Mouse (Mus musculus) adrenal gland, postnatal 4 days (tissue): ENCODE measurements at regions not wholly inside any gene's neighbourhood (a gene's known extent, or its start where the extent isn't known, plus 50 kb on each side); places are given as distances from the start of the nearest gene placed in this dataset.

Experiments
- DNase-seq, 2 experiments: peaks; one replicate each; pipeline ENCODE4 v3.0.0; 2021 to 2022; ENCODE audit warnings: low spot score in 2 of 2, mixed read lengths in 2 of 2

DNA sequence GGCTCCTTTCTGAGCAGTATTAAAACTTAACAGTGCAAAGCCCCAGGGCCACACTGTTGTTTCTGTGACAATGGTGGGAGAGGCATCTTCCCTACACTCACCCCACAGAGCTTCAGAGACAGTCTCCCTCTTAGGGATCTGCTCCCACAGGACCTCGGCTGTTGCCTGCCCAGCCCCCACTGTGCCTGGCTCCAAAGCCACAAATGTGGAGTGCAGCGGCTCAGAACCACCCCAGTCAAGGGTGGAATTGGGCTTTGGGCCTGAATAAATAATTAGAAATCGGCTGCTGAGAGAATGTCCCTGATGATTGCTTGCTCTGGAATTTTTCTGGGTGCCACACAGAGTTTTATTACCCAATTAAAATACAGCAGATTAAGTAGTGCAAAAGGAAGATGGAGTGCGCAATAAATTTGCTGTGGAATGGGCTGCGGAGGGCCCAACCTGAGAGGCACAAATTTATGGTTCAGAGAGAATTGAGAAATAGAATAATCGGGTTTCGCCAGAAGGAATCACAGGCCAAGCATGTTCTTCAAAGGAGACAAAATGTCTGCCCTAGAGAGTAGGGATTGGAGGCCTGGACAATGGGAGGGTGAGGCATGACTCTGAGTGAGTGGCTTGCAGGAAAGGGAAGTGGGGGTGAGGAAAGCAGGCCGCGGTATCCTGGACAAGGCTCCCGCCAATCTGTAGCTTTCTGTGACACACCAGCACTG lies 56.4 kb downstream of the Cd24a start:
- no peak for DNase-seq

DNA sequence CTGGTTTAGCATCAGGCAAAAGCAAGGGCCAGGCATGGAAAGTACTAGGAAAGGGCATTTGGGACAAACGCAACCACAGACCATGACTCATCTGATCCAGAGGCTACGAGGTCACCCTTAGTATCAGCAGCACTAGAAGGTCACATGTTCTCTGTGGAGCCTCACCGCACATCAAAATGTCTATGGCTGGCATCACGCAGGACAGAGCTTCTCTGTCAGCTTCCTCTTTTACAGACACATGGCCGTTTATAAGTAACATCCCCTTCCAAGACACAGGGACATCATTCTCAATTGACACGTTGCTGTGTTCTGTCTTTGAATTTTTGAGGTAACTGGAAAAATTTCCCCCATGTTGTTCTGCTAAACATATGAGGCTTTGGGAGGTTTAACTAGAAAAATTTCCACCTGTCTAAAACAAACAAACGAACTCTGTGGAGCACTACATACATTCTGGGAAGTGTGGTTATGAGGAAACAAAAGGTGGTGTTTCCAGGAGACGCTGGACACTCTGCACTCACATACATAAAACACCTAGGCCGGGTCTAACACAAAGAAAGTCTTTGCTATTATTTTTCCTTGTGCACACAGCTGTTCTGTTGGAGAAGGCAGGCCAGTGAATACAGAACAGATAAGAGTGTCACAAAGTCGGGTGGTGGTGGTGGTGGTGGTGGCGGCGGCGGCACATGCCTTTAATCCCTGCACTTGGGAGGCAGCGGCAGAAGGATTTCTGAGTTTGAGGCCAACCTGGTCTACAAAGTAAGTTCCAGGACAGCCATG lies 63.3 kb downstream of the Cd24a start:
- no peak for DNase-seq

DNA sequence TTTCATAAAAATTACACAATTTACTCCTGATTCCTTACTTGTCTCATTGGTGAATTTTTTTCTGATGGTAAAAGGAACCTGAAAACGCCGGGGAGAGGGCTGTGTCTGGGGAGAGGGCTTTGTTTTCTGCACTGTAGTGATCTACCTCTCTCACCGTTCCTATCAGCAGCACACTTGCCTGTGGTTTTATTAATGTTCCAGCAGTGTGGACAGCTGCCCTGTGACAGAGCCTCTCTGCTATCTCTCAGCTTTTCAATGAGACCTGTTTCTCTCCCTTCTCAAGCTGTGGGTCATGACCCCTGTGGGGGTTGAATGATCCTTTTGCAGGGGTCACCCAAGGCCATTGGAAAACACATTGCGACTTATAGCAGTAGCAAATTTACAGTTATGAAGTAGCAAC lies 68.2 kb downstream of the Cd24a start:
- DNase-seq = no peak

DNA sequence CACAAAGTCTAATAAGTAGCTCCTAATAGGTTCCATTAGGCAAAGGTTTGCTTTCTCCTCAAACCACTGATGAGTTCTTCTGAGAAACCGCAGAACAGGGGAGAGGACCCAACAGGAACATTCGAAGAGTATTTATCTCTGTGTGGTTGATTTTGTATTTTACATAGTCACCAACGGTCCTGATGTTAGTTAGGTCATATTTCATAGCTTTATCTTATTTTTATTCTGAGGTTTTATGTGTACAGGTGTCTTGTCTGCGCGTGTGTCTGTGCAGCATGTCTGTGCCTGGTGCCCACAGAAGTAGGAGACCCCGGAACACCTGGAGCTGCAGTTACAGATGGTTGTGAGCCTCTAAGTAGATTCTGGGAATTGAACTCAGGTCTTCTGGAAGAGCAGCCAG lies 68.9 kb downstream of the Cd24a start:
- no peak for DNase-seq

DNA sequence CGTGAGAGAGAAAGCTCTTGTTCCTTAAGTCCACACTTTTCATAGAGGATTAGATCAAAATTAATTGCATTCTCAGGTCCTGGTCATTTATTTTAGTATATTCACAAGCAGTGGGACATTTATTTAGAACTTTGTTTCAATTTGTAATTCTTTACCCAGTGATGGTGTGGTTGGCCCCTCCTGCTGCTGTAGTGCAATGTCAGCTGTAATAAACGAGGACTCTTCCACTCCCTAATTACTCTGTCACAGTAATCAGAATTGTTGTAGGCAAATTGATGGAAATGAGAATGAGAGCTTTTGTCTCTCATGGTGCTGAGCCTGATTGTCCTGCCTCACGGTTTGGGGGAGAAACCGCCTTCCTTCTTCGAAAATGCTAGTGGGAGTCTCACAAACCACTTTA lies 70.1 kb downstream of the Cd24a start:
- DNase-seq = no peak

DNA sequence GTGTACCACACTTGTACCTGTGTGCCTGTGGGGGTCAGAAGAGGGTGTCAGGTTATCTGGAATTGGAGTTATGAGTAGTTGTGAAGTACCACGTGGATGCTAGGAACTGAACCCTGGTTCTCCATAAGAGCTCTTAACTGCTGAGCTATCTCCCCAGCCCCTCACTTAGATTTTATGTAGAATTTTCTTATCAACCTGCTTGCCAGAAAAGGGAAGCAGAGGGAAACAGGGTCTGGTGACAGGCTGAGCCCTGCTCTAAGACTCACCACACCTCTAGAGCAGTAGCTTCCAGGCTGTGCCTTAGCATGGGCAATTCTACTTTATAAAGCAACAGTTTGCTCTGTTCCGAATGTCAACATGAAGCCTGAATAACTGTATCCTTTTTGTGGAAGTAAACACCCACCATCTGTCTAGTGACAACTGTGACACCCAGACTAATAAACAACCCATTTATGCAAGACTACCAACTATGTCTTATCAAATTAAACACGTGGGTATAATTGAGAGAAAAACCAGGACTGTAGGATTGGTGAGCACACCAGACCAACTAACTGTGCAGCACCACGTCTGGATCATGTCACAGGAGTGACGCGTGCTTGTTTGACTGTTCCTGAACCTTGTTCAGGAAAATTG lies 70.8 kb downstream of the Cd24a start:
- DNase-seq = no peak

DNA sequence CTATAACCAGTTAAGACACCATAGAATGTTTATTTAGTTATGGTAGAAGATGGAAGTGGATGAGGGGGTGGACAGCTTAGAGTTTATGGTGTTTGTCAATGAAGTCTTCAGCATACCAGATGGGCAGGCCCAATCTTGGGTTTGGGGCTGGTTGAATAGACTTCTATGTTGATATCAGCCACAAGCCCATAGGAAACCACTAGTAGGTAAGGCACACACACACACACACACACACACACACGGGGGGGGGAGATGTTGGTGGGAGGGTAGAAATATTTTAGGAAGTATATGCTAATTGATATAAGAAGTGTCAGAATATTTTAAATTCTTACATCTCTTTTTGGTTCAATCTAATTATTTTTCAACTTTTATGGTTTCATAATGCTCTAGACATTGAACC lies 72.4 kb downstream of the Cd24a start:
- no peak for DNase-seq

DNA sequence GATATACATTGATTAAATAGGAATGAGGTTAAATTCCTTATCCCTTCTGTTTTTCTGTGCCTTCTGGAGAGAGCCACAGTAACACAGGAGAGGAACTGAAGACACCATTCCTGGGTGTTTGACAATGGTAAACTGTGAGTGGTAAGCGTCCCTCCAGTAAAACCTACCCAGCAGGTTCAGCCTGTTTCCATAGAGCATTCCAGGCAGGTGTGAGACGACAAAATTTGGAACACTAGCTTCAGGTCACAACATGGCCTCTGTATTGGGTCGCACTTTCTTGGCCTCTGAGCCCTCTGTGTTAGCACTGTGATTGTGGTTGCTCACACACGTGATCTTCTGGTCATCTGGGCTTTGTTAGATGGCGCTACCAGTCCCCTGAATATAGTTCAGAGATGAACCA lies 73.4 kb downstream of the Cd24a start:
- no peak for DNase-seq

DNA sequence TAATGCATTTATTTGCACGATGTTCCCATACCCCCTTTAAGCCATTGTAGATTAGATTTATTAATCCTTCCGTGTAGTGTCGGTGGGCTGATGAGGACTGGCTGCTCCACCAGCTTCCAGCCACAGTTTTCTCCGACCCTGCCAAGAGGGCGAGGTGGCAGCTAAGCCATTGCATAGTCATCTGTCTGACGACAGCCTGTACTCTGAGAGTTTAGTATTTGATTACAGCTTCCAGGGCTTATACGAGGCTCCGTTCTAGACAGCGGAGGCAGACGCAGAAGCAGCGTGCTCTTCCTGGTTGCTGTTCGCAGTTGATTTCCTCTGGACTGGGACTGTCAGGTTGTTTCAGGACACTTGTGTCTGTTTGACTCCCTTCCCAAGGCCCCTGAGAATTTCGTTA lies 73.8 kb downstream of the Cd24a start:
- DNase-seq = no peak

DNA sequence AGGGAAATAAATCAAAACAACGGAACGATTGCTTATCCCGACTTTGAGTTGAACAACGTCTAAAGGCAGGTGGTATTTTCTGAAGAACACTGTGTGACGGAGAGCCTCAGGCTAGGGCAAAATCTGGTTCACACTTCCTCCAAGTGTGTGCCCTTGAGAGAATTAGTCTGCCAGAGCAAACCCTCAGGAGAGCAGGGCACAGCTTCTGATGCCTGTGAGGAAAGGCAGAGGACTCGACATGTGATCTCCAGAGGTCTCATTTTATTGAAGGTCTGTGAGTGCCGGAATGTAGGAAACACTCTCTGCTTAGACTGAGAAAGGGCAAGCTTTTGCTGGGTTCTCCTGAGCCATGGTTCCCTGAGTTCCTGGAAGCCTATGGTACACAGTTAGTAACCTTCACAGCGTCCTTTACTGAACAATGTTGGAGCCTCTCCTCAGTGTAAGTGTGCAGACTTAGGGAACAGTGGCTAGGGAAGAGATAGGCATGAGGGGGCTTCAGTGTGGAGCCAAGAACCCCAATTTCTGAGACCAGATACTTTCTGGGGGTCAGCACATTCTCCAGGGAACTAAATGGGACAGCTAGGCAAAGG lies 77.1 kb downstream of the Cd24a start:
- DNase-seq = no peak

DNA sequence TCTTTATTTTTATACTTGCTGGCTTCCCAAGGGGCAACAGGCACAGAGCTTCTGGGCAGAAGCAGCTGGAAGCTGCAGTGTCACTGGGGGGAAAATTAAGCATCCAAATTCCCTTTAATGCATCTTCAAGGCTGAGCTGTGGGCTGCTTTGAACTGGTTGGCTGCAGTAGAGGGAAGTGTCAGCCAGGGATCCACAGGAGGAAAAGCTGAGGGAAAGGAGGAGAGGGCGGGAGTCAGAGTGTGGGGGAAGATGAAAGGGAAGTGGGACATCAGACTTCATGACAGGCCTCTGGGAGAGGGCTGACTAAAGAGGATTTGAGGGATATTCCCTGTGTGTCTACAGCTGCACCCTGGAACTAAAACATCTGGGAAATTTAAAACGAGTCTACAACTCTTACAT lies 77.6 kb downstream of the Cd24a start:
- DNase-seq = no peak

DNA sequence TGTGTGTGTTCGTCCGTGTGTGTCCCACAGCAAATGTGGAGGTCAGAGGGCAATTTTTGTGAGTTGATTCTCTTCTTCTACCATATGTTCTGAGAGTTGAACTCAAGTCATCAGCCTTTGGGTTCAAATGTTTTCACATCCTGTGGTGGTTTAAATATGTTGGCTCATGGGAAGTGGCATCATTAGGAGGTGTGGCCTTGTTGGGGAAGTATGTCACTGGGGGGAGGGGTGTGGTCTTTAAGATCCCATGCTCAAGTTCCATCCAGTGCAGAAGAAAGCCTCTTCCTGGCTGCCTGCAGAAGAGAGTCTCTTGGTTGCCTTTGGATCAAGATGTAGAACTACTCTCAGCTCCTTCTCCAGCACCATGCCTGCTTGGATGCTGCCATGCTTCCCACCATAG lies 78.1 kb downstream of the Cd24a start:
- no peak for DNase-seq

DNA sequence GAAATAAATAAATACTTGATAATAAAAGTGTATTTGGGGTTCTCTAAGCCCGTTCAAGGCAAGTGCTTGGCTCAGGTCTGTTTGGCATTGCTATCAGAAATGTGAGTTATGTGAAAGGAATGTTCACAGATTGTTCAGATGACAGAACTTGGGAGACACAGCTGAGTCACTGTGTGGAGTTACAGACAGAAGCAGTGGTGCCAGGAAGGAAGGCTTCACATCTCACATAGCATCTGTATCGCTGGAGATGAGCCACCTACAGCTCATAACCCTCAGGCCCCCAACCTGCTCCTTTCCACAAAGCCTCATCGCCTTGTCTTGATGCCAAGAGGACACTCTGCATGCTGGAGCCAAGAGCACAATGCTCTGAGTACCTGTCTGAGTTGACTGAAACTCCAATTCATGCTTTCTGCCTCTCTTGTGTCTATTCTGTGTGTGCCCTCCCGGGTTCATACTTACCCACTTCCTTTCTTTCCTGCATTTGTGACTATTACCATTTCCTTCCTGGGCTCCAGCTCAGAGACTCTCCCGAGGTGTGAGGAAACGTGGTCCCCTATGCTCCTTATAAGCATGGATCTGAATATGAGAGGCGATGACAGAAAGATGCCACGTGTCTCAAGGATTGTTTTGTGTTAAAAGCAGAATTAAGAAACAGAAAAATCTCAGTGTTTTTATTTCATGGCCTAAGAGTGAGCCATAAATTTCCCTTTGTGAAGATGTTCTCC lies 79.6 kb downstream of the Cd24a start:
- no peak for DNase-seq

DNA sequence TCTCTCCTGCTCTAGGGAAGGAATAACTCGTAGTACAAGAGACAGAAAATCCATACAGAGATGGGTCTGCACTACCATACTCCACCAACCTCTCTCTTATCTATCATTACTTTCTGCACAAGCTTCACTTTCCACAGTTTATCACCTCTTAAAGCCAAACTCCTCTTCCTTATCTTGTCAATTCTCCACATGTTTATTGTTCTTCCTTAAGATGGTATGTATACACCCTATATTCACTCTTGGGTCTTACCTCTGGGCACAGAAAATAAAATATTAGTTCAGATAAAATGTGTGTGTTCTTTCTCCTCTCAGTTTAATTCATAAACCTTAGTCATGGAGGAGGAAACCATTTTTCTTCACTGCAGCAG lies 80.1 kb downstream of the Cd24a start:
- DNase-seq = no peak

DNA sequence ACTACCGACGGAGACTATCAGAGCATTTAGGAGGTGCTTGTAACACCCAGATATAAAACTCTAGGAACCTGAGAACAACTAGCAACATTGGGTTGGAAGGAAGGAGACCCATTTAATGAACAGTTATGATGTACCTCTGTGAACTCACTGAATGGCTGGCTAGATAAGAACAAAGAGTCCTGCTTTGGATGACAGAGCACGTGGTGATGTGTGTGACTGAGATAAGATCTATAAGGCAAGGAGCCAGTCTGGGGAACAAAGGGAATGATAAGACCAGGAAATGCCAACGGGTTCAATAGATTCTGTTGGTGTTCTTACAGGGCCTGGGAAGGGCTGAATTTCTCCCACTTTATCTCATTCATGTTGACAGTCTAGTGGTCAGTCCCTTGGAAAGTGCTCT lies 86.8 kb downstream of the Cd24a start:
- no peak for DNase-seq

DNA sequence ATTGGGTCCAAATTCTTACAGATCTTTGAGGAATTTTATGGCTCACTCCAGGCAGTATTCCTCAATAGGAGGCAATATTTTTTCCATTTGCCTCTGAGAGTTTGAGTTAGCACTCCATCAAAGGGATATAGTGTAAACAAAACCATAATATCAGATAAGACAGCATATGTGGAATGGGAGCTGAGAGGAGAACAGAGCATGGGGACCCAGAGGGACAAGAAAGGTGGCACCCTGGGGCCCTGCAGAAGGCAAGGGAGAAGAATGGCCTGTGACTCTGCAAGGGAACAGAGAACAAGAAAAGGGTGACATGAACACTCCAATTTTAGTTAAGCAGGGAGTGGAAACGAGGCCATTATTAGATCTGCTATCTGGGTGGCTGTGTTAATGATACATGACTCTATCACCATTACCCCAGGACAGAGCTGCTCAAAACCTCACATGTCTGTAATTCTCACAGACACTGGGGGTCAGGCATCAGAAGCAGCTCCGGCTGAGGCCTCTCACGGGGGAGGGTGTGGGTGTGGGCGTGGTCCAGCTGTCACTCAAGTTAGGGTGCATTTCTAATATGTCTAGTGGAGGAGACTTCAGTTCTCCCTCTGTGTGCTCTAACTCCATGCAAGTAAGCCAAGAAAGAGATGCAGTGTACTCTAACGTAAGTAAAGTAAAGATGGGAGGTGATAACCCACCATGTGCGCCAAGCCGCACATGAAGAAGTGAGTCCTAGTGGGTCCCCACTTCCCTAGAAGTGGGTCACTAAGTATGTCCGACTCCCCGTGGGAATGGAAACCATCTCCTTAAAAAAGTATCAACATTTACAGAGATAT lies 88.4 kb downstream of the Cd24a start:
- no peak for DNase-seq

DNA sequence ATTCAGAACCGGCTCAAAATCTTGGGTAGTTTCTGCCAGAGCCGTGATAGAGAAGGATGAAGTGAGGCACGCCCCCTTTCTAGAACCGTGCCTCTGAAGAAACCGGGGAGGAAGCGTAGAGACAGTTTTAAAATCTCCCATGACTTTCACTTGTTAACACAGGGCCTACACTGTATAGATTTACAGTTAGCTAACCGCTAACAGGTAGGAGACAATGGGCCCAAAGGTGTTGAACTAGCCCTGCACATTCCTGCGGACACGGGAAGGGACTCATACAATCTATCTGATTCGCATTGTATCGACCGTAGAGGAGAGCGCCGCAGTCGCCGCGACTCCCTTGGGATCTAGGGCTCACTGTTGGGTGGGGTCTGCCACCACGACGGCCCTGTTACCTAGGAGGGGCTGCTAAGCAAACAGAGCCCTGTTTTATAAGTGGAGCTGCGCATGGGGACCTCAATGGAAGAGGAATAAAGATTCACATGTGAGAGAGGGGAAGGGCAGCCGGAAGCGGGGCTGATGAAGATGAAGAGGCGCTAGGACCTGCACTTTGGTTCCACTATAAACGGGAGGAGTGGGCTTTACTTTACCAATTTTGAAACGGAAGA lies 89.1 kb downstream of the Cd24a start:
- DNase-seq = no peak

DNA sequence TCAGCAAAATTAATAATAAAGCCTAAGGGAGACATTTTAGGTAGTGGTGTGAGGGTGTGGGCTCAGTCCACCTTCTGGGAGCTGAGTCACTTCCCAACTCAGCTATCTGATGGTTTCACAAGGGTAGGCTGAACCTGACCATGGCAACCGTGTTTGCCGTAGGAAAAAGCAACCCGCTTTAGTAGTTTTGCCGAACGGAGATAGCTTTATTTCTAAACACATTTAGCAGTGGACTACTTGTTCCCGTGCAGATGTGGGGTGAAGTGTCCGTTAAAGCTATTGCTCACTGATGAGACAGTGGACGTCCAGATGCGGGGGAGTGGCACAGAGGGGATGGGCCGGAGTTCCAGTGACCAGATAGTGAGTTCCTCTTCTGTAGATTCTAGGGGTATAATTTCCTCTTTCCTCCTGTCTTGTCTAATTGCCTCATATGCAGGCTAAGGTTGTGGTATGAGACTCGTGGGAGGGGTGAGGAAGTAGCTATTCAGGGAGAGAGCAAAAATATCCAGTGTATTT lies 89.7 kb downstream of the Cd24a start:
- DNase-seq = no peak

DNA sequence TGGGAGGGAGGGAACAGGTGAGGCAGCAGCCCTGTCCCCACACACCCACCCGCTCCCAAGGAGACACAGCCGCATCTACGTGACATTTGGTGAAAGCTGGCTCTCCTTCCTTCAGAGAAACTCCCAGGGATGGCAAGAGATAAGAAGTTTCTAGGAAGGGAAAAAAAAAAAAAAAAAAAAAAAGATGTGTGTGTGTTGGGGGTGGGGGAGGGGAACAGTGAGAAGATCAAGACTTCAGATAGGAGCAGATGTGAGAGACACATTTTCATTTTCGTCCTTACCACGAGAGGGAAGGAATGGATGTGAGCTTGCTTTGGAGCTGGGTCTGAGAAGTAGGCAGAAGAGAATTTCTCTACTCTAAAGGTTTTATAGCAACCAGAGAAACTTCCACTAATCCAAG lies 91.4 kb downstream of the Cd24a start:
- DNase-seq = no peak

DNA sequence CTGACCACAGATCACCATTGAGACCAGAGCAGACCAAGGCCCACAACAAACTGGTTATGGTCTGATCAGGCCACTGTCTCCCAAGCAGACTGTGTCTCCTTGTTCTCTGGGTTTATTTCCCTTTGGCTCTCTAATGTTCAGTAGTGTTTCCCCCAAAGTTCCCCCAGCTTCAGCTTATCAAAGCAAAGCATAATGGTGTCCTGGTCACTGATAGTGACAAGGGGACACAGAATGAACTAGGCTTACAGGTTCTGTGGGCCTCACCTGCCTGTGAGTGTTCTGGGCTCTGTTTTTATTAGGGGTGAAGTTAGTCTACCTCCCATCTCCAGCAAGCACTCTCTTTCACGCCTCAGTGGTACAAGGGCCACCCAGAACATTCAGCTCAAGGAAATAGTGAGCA lies 92.7 kb downstream of the Cd24a start:
- no peak for DNase-seq
